Mouse (Mus musculus): Measurements from ENCODE around the gene Nckap5l.

GRCm38 (mm10) chr15:99433081-99433718 lies 24.3 kb downstream of the Nckap5l start:
- TF ChIP-seq CTCF (conservative IDR thresholded peaks at IDR 0.05; ENCODE audit: insufficient read depth, insufficient read length, low read depth, low read length) (no peak), POLR2A (IDR thresholded peaks at IDR 0.05; ENCODE audit: low read depth, low read length) (no peak)
